Mouse (Mus musculus) cerebellum, adult 9-11 months (tissue): ENCODE data around the gene Prx.

Experiments used
- DNase-seq: peaks from one replicate; pipeline ENCODE4 v3.0.0; 2022

The Prx gene

GRCm38 (mm10) chr7:27499036-27499435, at the start of gene Prx:
Gene Prx (plus strand): TSS chr7:27499324.
- no peak for DNase-seq

- no peak for DNase-seq
Observed at GRCm38 (mm10) chr7:27451359-27451758, 47.8 kb upstream of the Prx start.

- no peak for DNase-seq
Observed at GRCm38 (mm10) chr7:27452206-27452770, 46.8 kb upstream of the Prx start.

GRCm38 (mm10) chr7:27454461-27455121, 44.5 kb upstream of the Prx start:
- no peak for DNase-seq

- no peak for DNase-seq
Observed at GRCm38 (mm10) chr7:27455273-27455672, 43.9 kb upstream of the Prx start.

- no peak for DNase-seq
Observed at GRCm38 (mm10) chr7:27458614-27459013, 40.5 kb upstream of the Prx start.

GRCm38 (mm10) chr7:27459640-27460039, 39.5 kb upstream of the Prx start:
- DNase-seq: no peak

- DNase-seq: no peak
Observed at GRCm38 (mm10) chr7:27460477-27460876, 38.6 kb upstream of the Prx start.

GRCm38 (mm10) chr7:27467648-27468047, 31.5 kb upstream of the Prx start:
- peak; percentile 50 for DNase-seq

GRCm38 (mm10) chr7:27471390-27472120, 27.6 kb upstream of the Prx start:
- peak; percentile 48 for DNase-seq

GRCm38 (mm10) chr7:27472596-27472995, 26.5 kb upstream of the Prx start:
- peak; percentile 42 for DNase-seq

GRCm38 (mm10) chr7:27473156-27473834, 25.8 kb upstream of the Prx start, which contains the start of gene Sertad3:
Gene Sertad3 (plus strand): TSS chr7:27473768.
- peak; percentile 99 for DNase-seq

GRCm38 (mm10) chr7:27473835-27474489, 25.2 kb upstream of the Prx start:
- DNase-seq: no peak

GRCm38 (mm10) chr7:27474490-27474954, 24.6 kb upstream of the Prx start:
- peak; percentile 99 for DNase-seq

- peak; percentile 54 for DNase-seq
Observed at GRCm38 (mm10) chr7:27475596-27475995, 23.5 kb upstream of the Prx start.

- peak; percentile 66 for DNase-seq
Observed at GRCm38 (mm10) chr7:27476098-27476635, 23.0 kb upstream of the Prx start.

GRCm38 (mm10) chr7:27478561-27478960, 20.6 kb upstream of the Prx start:
- no peak for DNase-seq

GRCm38 (mm10) chr7:27479750-27480149, 19.4 kb upstream of the Prx start:
- DNase-seq: no peak

- no peak for DNase-seq
Observed at GRCm38 (mm10) chr7:27480506-27480905, 18.6 kb upstream of the Prx start.

GRCm38 (mm10) chr7:27480927-27481626, 18.0 kb upstream of the Prx start:
- DNase-seq: no peak

GRCm38 (mm10) chr7:27481627-27481969, 17.5 kb upstream of the Prx start:
- DNase-seq: peak; percentile 89

GRCm38 (mm10) chr7:27483860-27484259, 15.3 kb upstream of the Prx start:
- no peak for DNase-seq
